Mouse (Mus musculus) ES-E14 (cell line): ENCODE results near the gene Cnot11.

Experiments used
- CHD2 ChIP-seq: IDR thresholded peaks from 2 replicates; pipeline ENCODE4 v1.6.1; 2014; ENCODE audit warnings: mild to moderate bottlenecking, low read depth, low read length, inconsistent platforms
- HCFC1 ChIP-seq: IDR thresholded peaks from 2 replicates; pipeline ENCODE4 v1.6.1; 2012; ENCODE audit warnings: low read length, inconsistent platforms, borderline replicate concordance; ENCODE audit not compliant: insufficient read depth
- MAFK ChIP-seq: IDR thresholded peaks from 2 replicates; pipeline ENCODE4 v1.6.1; 2014; ENCODE audit warnings: mild to moderate bottlenecking, low read depth, low read length, inconsistent platforms; ENCODE audit not compliant: insufficient read depth
- ZNF384 ChIP-seq: IDR thresholded peaks from 2 replicates; pipeline ENCODE4 v1.6.1; 2012; ENCODE audit warnings: low read depth, low read length, inconsistent platforms

GRCm38 (mm10) chr1:39530258-39530943 is 4.4 kb upstream of the Cnot11 start:
- TF ChIP-seq MAFK (no peak), CHD2 (no peak), HCFC1 (no peak), ZNF384 (no peak)
